Mouse (Mus musculus) cerebellum, adult 11 months (tissue): ENCODE measurements around the gene Comp.

Experiments
- DNase-seq: peaks from one replicate; pipeline ENCODE4 v3.0.0; 2022

Gene Comp

GRCm38 (mm10) chr8:70373397-70374317, at the start of gene Comp:
Gene Comp (plus strand): TSS chr8:70373558.
- DNase-seq: peak; percentile 49

DNA sequence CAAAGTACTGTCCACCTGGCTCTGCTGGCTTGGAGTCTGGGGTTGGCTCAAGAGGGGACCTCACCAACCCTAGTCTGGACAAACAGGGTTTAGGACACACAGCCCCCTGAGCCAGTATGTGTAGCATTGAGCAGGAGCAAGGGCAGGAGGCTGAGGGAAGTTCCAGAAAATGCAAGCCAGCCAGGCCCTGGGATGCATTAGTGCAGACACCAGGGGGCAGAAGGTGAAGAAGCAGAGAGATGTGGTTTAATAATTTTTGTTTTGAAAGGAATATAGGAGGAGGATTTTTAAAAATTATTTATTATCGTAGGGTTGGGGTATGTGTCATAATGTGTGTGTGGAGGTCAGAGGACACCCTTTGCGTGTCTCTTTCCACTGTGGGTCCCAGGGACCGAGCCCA, 49.6 kb upstream of the Comp start:
- DNase-seq: no peak

GRCm38 (mm10) chr8:70327512-70327911, 45.8 kb upstream of the Comp start:
- DNase-seq: no peak

GRCm38 (mm10) chr8:70329124-70329834, 44.1 kb upstream of the Comp start, which contains the start of gene Gdf1:
Gene Gdf1 (plus strand): TSS chr8:70329817.
- DNase-seq: no peak

- no peak for DNase-seq
Measured at GRCm38 (mm10) chr8:70329835-70330740, 43.3 kb upstream of the Comp start.

- DNase-seq: peak; percentile 47
Measured at GRCm38 (mm10) chr8:70330741-70331364, 42.5 kb upstream of the Comp start.

DNA sequence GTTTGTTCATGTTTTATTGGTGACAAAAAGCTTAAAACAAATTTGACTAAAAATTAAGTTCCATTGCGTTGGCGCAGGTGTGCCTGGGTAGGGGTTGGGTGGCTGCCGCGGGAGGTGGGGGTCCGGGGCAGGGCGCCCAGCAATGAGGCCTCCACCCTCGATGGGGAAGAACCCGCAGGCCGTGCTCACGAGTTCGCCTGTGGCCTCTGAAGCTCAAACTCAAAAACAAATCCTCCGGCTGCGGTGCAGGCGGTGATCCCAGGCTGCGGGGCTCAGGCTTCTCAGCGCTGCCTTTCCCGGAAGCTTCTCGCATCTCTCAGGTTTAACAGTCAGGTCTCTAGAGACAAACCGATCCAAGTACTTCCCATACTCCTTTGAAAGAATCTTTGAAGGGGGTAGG, 41.8 kb upstream of the Comp start:
- DNase-seq: no peak

DNA sequence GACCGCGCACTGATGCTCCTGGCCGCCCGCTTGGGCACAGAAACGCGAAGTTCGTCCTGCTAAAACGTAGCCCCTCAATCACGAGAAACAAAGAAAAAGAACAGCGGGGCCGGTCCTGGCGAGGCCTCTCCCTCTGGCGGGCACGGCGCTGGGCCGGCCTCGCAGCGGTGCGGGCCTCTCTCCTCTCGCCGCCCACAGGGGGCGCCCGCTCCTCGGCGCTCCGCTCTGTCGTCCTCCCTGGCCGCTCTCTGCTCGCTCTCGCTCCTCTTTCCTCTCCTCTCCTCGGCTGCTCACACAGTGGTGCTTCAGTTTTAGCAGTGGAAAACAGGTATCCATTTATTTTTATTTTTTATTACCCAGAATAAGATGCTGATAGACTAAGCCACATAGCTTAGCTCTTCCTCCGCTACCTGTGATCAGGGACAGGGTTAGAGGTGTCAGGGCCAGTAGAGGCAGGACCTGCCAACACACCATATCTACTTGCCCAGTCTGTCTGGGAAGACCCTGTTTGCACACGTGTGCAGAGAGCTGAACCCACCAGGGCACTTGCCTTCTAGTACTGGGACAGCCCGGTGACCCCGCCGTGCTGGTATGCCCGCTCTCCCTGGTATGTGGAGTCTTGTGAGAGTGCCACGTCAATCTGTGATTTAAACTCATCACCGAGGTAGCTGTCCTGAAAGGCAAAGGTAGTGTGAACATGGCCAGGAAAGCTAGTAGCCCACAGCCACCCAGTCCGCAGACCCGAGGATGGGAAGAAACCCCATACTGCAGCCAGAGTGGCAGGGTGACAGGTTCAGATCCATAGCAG, 41.1 kb upstream of the Comp start:
- DNase-seq: peak; percentile 83

DNA sequence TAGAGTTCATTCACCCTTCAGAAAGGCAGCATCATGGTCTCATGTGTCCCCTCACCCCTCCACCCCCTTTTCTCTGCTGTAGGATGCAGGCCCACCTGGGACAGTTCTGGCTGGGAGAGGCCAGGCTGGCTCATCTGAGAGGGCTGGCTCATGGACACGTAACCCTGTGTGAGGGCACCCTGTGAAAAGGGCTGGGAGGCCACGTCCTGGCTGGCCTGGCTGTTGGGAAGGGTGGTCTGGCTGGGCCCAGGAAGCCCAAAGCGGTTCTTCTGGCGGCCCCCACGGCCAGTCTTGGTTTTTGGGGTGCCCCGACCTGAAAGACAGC, 40.5 kb upstream of the Comp start:
- DNase-seq: no peak

GRCm38 (mm10) chr8:70338931-70339330, 34.4 kb upstream of the Comp start:
- DNase-seq: no peak

GRCm38 (mm10) chr8:70340659-70341058, 32.7 kb upstream of the Comp start:
- DNase-seq: peak; percentile 52

DNA sequence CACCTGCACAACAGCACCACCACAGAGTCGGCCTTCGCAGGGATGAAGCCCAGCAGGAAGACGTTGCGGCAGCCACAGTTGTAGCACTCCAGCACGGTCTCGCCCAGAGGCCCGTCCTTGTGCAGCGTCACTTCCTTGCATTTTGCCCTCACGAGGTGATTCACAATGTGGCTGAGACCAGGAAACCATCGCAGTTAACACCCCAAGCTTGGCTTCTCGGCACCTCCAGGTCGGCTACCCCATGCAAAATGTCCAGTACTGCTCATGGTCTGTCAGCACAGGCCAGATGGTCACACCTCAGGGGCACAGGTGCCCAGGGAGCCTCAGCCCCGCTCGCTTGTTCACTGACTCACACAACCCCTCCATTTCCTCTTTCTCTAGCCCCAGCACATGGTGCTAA, 31.4 kb upstream of the Comp start:
- peak; percentile 63 for DNase-seq

GRCm38 (mm10) chr8:70343076-70343475, 30.3 kb upstream of the Comp start:
- no peak for DNase-seq

- DNase-seq: peak; percentile 51
Measured at GRCm38 (mm10) chr8:70343696-70344095, 29.7 kb upstream of the Comp start.

DNA sequence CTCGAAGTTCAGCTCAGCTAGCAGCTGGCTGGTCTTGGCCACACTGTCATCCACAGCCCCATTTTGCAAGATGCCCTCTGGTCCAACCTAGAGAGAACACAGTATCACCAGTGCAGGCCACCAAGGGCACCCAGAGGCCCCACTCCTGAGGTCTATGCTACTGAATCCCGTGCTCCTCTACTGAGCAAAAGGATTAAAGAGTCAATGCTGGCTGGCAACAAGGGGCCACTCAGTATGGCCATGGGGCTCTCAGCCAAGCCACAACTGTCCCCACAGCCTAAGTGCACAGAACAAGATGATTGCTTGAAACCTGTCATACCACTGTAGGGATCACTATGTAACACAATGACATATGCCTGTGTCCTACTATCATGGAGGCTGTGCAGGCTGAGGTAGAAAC, 29.1 kb upstream of the Comp start:
- no peak for DNase-seq

DNA sequence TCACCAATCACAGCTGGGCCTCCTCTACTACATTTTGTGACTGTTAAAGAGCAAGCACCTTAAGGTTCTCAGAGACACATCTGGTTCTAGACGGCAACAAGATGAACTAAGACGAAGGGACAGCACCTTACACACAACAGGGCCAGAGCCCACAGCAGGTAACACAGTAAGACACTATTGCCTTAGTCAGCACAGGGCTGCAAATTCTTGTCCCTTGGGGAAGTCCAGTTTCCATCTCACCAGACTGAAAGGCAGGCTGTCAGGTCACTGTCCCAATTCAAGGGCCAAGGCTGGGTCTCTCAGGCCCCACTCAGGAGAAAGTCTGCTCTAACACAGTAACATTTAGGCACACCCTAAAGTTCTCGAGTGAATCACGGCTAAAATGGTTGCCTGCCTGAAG, 25.9 kb upstream of the Comp start:
- no peak for DNase-seq

- no peak for DNase-seq
Measured at GRCm38 (mm10) chr8:70347860-70348420, 25.4 kb upstream of the Comp start.

GRCm38 (mm10) chr8:70351035-70351999, 22.0 kb upstream of the Comp start:
- DNase-seq: no peak

DNA sequence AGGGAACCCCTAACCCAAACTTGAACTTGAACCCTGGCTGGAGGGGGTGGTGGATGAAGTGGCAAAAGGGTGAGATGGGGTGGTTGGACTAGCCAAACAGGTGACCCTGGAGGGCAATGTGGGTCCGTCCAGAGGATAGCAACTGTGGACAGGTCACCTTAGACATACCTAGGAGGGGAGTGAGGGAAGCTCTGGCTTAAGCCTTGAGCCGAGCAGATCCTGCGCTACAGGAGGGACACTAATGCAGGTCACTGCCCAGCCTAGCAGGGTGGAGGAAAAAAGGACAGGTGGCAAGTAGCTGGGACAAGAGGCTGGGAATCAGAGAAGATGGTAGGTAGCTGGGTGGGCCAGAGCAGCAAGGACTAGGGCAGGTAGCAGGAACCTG, 21.4 kb upstream of the Comp start:
- no peak for DNase-seq

GRCm38 (mm10) chr8:70352657-70353151, 20.7 kb upstream of the Comp start:
- no peak for DNase-seq
